In genomic region chr4:70412126-70412525, GRCm38 (mm10) we compare ENCODE assay signal across 10 mouse cellular contexts. TPM values are rescaled to one million over a fixed set of nuclear protein-coding genes. Genes with fewer than 3 reads are reported as not detected.
DNase-seq lines count a peak whose midpoint lies in the region; ATAC-seq lines count a peak whose summit lies in the region.
"Had no signal": no experiment of that assay in that cellular context is flagged by ENCODE, and none has a peak within 500 bp of the region (broad histone marks: within the 10 kb centered on the region; RNA-seq: fewer than 3 reads in every experiment).

No protein-coding gene starts in this region.

- H3K36me3 ChIP-seq in hindbrain, embryonic 16.5 days (ENCODE audit: control insufficient read depth, insufficient read depth, low read length): no peaks in the 10 kb centered on the region
- H3K36me3 ChIP-seq: lung, embryonic 15.5 days had no signal

- H3K4me2 ChIP-seq in hindbrain, embryonic 16.5 days (ENCODE audit: low read length): no peak overlapping the region
- H3K4me2 ChIP-seq: lung, embryonic 15.5 days had no signal

- DNase-seq in left cerebral cortex, adult 11 months (ENCODE audit: low spot score): peak; percentile 58
- no peak for DNase-seq in left cerebral cortex, postnatal 36 days (ENCODE audit: low spot score in 2 of 2)
- DNase-seq in embryo, embryonic 10 days (ENCODE audit: low spot score): peak; percentile 65
- peak; percentile 68 for DNase-seq in retina, embryonic 14.5 days (ENCODE audit: low spot score)
- no peak for DNase-seq in c-Kit-positive CD71-positive TER-119-positive erythroid progenitor cells, embryonic 14.5 days (ENCODE audit: low spot score)
- no peak for DNase-seq in thymus, postnatal 25 days
- DNase-seq in ovary, postnatal 14 days (ENCODE audit: low spot score): no peak
- DNase-seq: kidney, adult 18-20 months had no signal

- 21% methylated on average over 2 of the region's 2 CpGs for WGBS in hindbrain, embryonic 16.5 days

- 0 out of 2 replicates have a peak overlapping the region, but pooled peaks have one; percentile 40 for H3K27ac ChIP-seq in hindbrain, embryonic 16.5 days (ENCODE audit: low read depth, low read length)
- H3K27ac ChIP-seq: lung, embryonic 15.5 days had no signal

- intact Hi-C loops in left cerebral cortex, postnatal 36 days (cut with DNase I): no loop called here

- no peak overlapping the region for H3K9ac ChIP-seq in hindbrain, embryonic 16.5 days (ENCODE audit: low read depth, low read length)
- H3K9ac ChIP-seq: lung, embryonic 15.5 days had no signal

- H3K27me3 ChIP-seq in hindbrain, embryonic 16.5 days (replicated peaks; ENCODE audit: control insufficient read depth, insufficient read depth, low read length): no peaks in the 10 kb centered on the region
- H3K27me3 ChIP-seq: lung, embryonic 15.5 days had no signal

- no peak overlapping the region for H3K4me3 ChIP-seq in hindbrain, embryonic 16.5 days (ENCODE audit: low read length)
- H3K4me3 ChIP-seq: lung, embryonic 15.5 days had no signal

- ATAC-seq in hindbrain, embryonic 16.5 days: peak; percentile 37

- H3K4me1 ChIP-seq in hindbrain, embryonic 16.5 days (ENCODE audit: control insufficient read depth, insufficient read depth, low read depth, low read length): peaks cover 16% of the 10 kb centered on the region

- H3K9me3 ChIP-seq in hindbrain, embryonic 16.5 days (ENCODE audit: control insufficient read depth, low read length): no peaks in the 10 kb centered on the region
- H3K9me3 ChIP-seq: lung, embryonic 15.5 days had no signal

RNA-seq across cellular contexts. Expression of gene Cdk5rap2, which starts 1.9 kb away (rescaled TPM):
- total RNA-seq in left cerebral cortex, postnatal 36 days (2021): 10 to 100 TPM in 1 of 2 experiments, 1 to 10 TPM in 1; 6.8 to 10.0 TPM
- 7.2 and 10.6 TPM in 2 replicates for polyA plus RNA-seq in hindbrain, embryonic 16.5 days (2015; fragmentation: Nextera tagmentation; extraction: Ambion mirVana)

Comparison
In these comparisons a context has a peak if more than half of its experiments do, and no peak if none do; other contexts are left out.
1. DNase-seq: peak in left cerebral cortex, adult 11 months (single experiment), embryo, embryonic 10 days (single experiment) and retina, embryonic 14.5 days (single experiment); none in left cerebral cortex, postnatal 36 days (0 of 2), c-Kit-positive CD71-positive TER-119-positive erythroid progenitor cells, embryonic 14.5 days (single experiment), thymus, postnatal 25 days (single experiment) and ovary, postnatal 14 days (single experiment).